Mouse (Mus musculus) embryonic fibroblast, embryonic 13.5 days (primary cell): Measurements from ENCODE around the gene Tmem274.

Experiments used
- CTCF ChIP-seq: IDR thresholded peaks from 2 replicates; pipeline ENCODE4 v1.5.1; 2011; ENCODE audit warnings: mild to moderate bottlenecking, control low read depth, low read length, moderate library complexity, borderline replicate concordance; ENCODE audit not compliant: insufficient read depth
- POLR2A ChIP-seq: IDR thresholded peaks from 2 replicates; pipeline ENCODE4 v1.6.1; 2011; ENCODE audit warnings: low read depth, mild to moderate bottlenecking, control low read depth, low read length, moderate library complexity

GRCm38 (mm10) chr4:149457831-149458430 is 19.2 kb upstream of the Tmem274 start:
- no peak for TF ChIP-seq CTCF
- no peak for TF ChIP-seq POLR2A
